Mouse (Mus musculus): Measurements from ENCODE around the gene Rpa1. TPM values are rescaled to one million over a fixed set of nuclear protein-coding genes. Genes with fewer than 3 reads are reported as not detected.

The Rpa1 gene
- polyA plus RNA-seq, 1 experiment from 2014 or later = 100 TPM

DNA sequence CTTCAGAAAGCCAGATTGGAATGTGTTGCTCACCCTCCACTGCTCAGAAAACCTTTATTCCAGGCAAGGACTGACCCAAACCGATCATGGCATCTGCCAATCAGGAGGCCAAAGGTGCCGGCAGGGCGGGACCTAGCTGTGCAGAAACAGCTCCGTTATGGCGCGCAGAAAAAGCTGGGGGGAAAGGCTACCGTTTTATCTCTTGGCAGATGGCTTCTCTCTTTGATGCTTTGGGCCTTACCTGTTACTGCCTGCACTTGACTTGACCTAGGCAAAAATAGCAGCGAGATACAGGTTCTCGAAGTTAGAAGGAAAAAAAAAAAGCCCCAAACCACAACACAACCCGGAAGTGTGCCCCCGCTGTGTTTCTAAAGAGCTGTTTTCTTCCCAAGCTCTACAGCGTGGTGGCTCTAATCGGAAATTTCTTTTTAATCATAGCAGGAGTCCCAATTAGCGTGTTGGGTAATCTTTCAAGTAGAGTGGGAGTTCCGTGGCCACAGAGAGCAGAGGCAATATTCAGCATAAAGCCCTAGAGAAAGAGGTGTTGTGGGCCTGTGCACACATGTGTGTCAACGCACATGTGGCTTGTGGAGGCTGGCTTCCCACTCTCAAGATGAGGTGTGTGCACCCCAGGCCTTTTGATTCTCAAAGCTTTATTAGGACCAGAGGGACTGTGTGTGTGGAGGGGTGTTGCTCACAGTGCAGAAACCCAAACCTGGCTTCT lies 68.6 kb downstream of the Rpa1 start:
- peak; percentile 55 for DNase-seq (ENCODE audit: low spot score)
- Histone ChIP-seq H3K4me1 (replicated peaks; ENCODE audit: control insufficient read depth, insufficient read depth, low read length) (peaks cover 19% of the 10 kb centered on the region; the same call in 1 of the 2 replicates), H3K36me3 (ENCODE audit: control insufficient read depth, insufficient read depth, low read length) (no peaks in the 10 kb centered on the region), H3K9ac (ENCODE audit: low read depth, low read length) (peak overlapping the region; percentile 2; the same call in 1 of the 2 replicates), H3K27me3 (ENCODE audit: control insufficient read depth, insufficient read depth, low read length) (peaks cover 27% of the 10 kb centered on the region), H3K9me3 (ENCODE audit: control insufficient read depth, low read length) (no peaks in the 10 kb centered on the region), H3K4me3 (ENCODE audit: low read depth, low read length) (peak overlapping the region; percentile 0; the same call in 1 of the 2 replicates), H3K27ac (ENCODE audit: low read depth, low read length) (no peak overlapping the region), H3K4me2 (replicated peaks; ENCODE audit: low read depth, low read length) (peak overlapping the region; percentile 17)
- 9% methylated on average over 16 of the region's 16 CpGs for WGBS
- no peak for ATAC-seq (ENCODE audit: low FRiP score)

DNA sequence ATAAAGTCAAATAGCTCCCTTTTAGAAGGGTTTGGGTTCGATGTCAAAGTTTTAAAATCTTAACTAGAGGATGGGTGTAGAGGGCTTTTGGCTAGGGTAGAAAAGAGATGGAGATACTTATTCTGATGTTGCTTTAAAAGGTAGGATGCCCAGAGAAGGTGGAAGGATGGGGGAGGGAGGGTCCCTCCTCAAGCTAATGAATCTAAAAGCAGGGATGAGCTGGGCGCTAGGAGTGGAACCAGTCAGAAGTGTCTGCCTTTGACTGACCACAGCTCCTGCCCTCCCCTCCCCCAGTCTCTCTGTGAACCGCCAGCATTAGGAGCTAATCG lies 69.1 kb downstream of the Rpa1 start:
- H3K9me3 ChIP-seq (ENCODE audit: control insufficient read depth, low read length) = no peaks in the 10 kb centered on the region
- no peak overlapping the region for H3K27ac ChIP-seq (ENCODE audit: low read depth, low read length)
- H3K4me2 ChIP-seq (replicated peaks; ENCODE audit: low read depth, low read length) = peak overlapping the region; percentile 17
- peak overlapping the region; percentile 0; the same call in 1 of the 2 replicates for H3K4me3 ChIP-seq (ENCODE audit: low read depth, low read length)
- no peak for DNase-seq (ENCODE audit: low spot score)
- 18% methylated on average over 4 of the region's 4 CpGs for WGBS
- no peak for ATAC-seq (ENCODE audit: low FRiP score)
- H3K36me3 ChIP-seq (ENCODE audit: control insufficient read depth, insufficient read depth, low read length) = no peaks in the 10 kb centered on the region
- H3K4me1 ChIP-seq (replicated peaks; ENCODE audit: control insufficient read depth, insufficient read depth, low read length) = peaks cover 19% of the 10 kb centered on the region; the same call in 1 of the 2 replicates
- no peak overlapping the region for H3K9ac ChIP-seq (ENCODE audit: low read depth, low read length)
- peaks cover 27% of the 10 kb centered on the region for H3K27me3 ChIP-seq (ENCODE audit: control insufficient read depth, insufficient read depth, low read length)

DNA sequence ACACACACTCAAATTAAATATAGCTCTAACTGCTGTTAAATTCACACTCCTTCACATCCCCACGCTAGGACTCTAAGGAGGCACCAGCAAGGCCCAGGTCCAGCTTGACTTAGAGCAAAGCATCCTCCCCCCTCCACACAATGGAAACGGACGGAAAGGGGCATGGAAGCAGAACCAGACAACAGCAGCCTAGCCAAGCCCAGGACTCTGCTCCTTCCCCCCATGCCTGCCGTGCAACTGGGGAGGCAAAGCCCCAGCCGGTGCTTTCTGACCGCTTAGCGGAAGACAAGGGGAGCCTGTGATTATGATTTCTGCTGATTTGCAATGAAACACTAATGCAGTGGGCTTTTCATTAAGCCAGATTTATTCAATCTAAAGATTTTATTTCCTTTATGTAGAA lies 70.0 kb downstream of the Rpa1 start:
- Histone ChIP-seq H3K4me2 (replicated peaks; ENCODE audit: low read depth, low read length) (no peak overlapping the region), H3K36me3 (ENCODE audit: control insufficient read depth, insufficient read depth, low read length) (no peaks in the 10 kb centered on the region), H3K9ac (ENCODE audit: low read depth, low read length) (no peak overlapping the region), H3K27me3 (ENCODE audit: control insufficient read depth, insufficient read depth, low read length) (peaks cover 24% of the 10 kb centered on the region), H3K4me1 (replicated peaks; ENCODE audit: control insufficient read depth, insufficient read depth, low read length) (peaks cover 22% of the 10 kb centered on the region), H3K4me3 (ENCODE audit: low read depth, low read length) (no peak overlapping the region), H3K9me3 (ENCODE audit: control insufficient read depth, low read length) (no peaks in the 10 kb centered on the region), H3K27ac (ENCODE audit: low read depth, low read length) (no peak overlapping the region)
- DNase-seq (ENCODE audit: low spot score) (no peak), ATAC-seq (ENCODE audit: low FRiP score) (no peak)
- WGBS = 59% methylated on average over 7 of the region's 7 CpGs

DNA sequence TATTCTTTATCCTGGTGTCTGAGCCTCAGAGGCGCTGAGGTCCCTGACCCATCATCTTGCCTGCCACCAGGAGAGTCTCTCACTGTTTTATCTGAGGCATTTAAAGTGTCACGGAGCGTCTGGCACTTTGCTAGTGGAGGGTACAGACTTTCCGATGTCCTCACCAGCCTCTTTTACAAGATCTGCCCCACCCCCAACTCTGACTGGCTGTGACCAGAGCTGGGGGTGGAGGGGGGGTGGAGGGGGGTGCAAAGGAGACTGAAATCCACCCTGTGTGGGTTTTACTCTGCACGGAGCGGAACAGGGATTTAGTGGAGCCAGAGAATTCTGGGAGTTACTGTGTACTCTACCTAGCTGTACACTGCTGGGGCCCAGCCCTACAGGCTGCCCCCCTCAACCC lies 73.1 kb downstream of the Rpa1 start:
- no peak for DNase-seq (ENCODE audit: low spot score)
- Histone ChIP-seq H3K9me3 (ENCODE audit: control insufficient read depth, low read length) (no peaks in the 10 kb centered on the region), H3K27ac (ENCODE audit: low read depth, low read length) (no peak overlapping the region), H3K27me3 (ENCODE audit: control insufficient read depth, insufficient read depth, low read length) (no peaks in the 10 kb centered on the region), H3K4me2 (replicated peaks; ENCODE audit: low read depth, low read length) (no peak overlapping the region), H3K4me1 (replicated peaks; ENCODE audit: control insufficient read depth, insufficient read depth, low read length) (peaks cover 9% of the 10 kb centered on the region), H3K4me3 (ENCODE audit: low read depth, low read length) (no peak overlapping the region), H3K9ac (ENCODE audit: low read depth, low read length) (peak overlapping the region; percentile 34; the same call in 1 of the 2 replicates), H3K36me3 (ENCODE audit: control insufficient read depth, insufficient read depth, low read length) (no peaks in the 10 kb centered on the region)
- WGBS = 16% methylated on average over 6 of the region's 6 CpGs
- peak; percentile 30; the same call in 1 of the 2 replicates for ATAC-seq (ENCODE audit: low FRiP score)

DNA sequence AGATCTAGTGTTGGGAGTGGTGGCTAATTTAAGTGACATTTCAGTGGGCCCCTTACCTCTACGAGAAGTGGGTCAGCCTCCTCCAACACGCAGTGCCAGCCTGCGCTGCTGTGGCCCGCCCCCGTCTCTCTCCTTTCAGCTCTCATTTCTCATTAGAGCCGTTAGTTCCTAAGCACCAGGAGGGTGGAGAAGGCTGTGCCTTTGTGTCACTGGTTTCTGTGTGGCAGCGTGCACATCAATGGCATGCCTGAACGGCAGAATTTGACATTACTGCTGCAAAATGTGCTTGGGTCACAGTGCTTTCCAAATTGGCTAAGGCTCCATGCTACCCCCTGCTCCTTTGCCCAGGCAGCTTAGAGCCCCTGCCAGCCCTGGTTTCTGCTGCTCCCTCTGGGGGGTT lies 74.7 kb downstream of the Rpa1 start:
- Histone ChIP-seq H3K4me1 (replicated peaks; ENCODE audit: control insufficient read depth, insufficient read depth, low read length) (peaks cover 7% of the 10 kb centered on the region), H3K9ac (ENCODE audit: low read depth, low read length) (no peak overlapping the region), H3K27me3 (ENCODE audit: control insufficient read depth, insufficient read depth, low read length) (no peaks in the 10 kb centered on the region), H3K4me2 (replicated peaks; ENCODE audit: low read depth, low read length) (no peak overlapping the region), H3K4me3 (ENCODE audit: low read depth, low read length) (no peak overlapping the region), H3K9me3 (ENCODE audit: control insufficient read depth, low read length) (no peaks in the 10 kb centered on the region), H3K36me3 (ENCODE audit: control insufficient read depth, insufficient read depth, low read length) (no peaks in the 10 kb centered on the region), H3K27ac (ENCODE audit: low read depth, low read length) (no peak overlapping the region)
- DNase-seq (ENCODE audit: low spot score) (no peak), ATAC-seq (ENCODE audit: low FRiP score) (no peak)
- 13% methylated on average over 8 of the region's 8 CpGs for WGBS

DNA sequence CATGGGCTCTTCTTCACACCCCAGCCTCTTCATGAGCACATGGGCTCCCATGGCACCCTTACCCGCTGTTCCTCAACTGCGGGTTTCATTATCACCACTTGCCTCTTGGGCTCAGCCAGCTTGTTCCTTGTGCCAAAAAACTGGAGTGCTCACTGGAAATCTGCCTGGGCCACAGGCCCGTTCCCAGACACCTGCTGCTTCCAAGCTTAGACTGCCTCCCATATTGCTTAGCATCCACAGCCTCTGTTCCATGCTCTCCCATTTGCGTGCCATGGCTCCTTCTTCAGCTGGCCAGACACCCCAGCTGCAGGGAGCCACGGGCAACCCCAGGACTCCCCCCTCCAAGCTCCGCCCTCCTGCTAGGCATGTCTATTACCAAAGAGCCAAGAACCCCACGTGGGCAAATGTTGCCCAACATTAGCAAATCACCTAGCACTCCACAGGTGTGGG lies 77.1 kb downstream of the Rpa1 start:
- Histone ChIP-seq H3K9ac (ENCODE audit: low read depth, low read length) (no peak overlapping the region), H3K27ac (ENCODE audit: low read depth, low read length) (no peak overlapping the region), H3K9me3 (ENCODE audit: control insufficient read depth, low read length) (no peaks in the 10 kb centered on the region), H3K27me3 (ENCODE audit: control insufficient read depth, insufficient read depth, low read length) (no peaks in the 10 kb centered on the region), H3K4me2 (replicated peaks; ENCODE audit: low read depth, low read length) (no peak overlapping the region), H3K4me1 (replicated peaks; ENCODE audit: control insufficient read depth, insufficient read depth, low read length) (peaks cover 7% of the 10 kb centered on the region), H3K4me3 (ENCODE audit: low read depth, low read length) (no peak overlapping the region), H3K36me3 (ENCODE audit: control insufficient read depth, insufficient read depth, low read length) (no peaks in the 10 kb centered on the region)
- 74% methylated on average over 7 of the region's 7 CpGs for WGBS
- DNase-seq (ENCODE audit: low spot score) (no peak), ATAC-seq (ENCODE audit: low FRiP score) (no peak)

DNA sequence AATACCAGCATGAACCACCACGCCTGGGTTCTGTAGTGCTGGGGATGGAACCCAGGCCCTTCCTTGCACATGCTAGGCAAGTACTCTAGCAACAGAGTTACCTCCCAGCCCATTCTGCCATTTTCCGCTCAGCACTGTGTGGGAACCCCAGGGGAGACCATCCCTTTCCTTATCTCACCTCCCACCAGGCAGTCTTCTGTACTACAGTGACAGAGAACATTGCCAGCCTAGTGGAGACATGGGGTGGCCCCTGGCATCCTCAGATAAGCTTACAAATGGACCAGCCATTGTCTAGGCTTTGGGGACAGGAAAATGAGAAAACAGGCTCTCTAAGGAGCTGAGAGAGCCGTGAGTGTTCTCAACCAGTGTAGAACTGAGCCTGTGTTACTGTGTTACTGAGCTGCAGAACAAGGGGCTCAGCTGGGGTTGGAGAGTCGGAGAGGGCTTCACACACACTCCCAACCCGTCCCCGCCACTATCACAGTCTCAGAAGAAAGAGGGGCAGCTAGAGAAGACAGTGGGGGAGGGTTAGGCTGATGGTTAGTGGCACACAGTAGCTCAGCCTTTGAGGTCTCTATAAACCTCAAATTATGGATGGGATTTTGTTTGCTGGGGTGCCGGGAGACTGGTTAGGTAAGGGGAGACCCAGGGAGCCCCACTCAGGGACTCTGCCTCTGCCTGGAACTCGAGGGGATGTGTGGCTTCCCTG lies 77.7 kb downstream of the Rpa1 start:
- Histone ChIP-seq H3K9me3 (ENCODE audit: control insufficient read depth, low read length) (no peaks in the 10 kb centered on the region), H3K27ac (ENCODE audit: low read depth, low read length) (no peak overlapping the region), H3K4me2 (replicated peaks; ENCODE audit: low read depth, low read length) (no peak overlapping the region), H3K9ac (ENCODE audit: low read depth, low read length) (no peak overlapping the region), H3K27me3 (ENCODE audit: control insufficient read depth, insufficient read depth, low read length) (no peaks in the 10 kb centered on the region), H3K4me1 (replicated peaks; ENCODE audit: control insufficient read depth, insufficient read depth, low read length) (peaks cover 7% of the 10 kb centered on the region), H3K4me3 (ENCODE audit: low read depth, low read length) (no peak overlapping the region), H3K36me3 (ENCODE audit: control insufficient read depth, insufficient read depth, low read length) (no peaks in the 10 kb centered on the region)
- no peak for ATAC-seq (ENCODE audit: low FRiP score)
- WGBS = 66% methylated on average over 8 of the region's 8 CpGs
- no peak for DNase-seq (ENCODE audit: low spot score)

DNA sequence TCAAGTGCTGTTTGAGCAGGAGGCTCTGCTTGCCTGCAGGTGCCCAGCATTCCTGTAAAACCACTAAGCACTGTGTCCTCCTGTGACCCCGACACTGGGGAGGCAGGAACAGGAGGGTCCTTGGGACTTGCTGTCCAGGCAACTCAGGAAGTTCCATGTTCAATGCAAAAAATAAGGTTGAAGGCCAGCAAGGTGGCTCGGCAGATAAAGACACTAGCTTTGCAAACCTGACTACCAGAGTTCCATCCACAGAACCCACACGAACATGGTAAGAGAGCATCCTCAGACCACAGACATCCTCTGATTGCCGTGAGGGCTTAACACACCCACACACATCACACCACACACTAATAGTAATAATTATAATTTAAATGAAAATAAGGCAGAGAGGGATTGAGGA lies 78.9 kb downstream of the Rpa1 start:
- Histone ChIP-seq H3K9ac (ENCODE audit: low read depth, low read length) (no peak overlapping the region), H3K9me3 (ENCODE audit: control insufficient read depth, low read length) (no peaks in the 10 kb centered on the region), H3K36me3 (ENCODE audit: control insufficient read depth, insufficient read depth, low read length) (no peaks in the 10 kb centered on the region), H3K27ac (ENCODE audit: low read depth, low read length) (no peak overlapping the region), H3K4me1 (replicated peaks; ENCODE audit: control insufficient read depth, insufficient read depth, low read length) (peaks cover 3% of the 10 kb centered on the region), H3K4me2 (replicated peaks; ENCODE audit: low read depth, low read length) (no peak overlapping the region), H3K4me3 (ENCODE audit: low read depth, low read length) (no peak overlapping the region), H3K27me3 (ENCODE audit: control insufficient read depth, insufficient read depth, low read length) (no peaks in the 10 kb centered on the region)
- no peak for DNase-seq (ENCODE audit: low spot score)
- 89% methylated on average over 4 of the region's 4 CpGs for WGBS
- no peak for ATAC-seq (ENCODE audit: low FRiP score)

DNA sequence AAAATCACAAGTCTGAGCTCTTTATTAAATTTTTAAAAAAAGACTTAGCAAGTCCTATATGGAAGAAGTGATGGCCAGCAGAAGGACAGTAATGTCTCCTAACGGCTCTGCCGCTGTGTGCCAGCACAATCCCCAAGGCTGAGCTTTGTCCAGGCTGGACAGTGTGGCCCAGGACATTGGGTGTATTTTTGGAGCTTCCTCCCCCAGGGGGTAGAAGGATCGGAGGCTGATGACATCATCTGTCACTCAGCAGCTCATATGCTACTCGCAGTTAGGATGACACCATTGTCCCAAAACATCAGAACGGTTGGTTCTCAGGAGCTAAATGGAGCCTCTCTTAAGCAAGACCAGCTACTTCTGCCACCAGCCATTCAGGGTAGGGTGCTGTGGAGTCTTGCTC lies 79.6 kb downstream of the Rpa1 start:
- no peak for ATAC-seq (ENCODE audit: low FRiP score)
- WGBS = 68% methylated on average over 5 of the region's 5 CpGs
- no peaks in the 10 kb centered on the region for H3K27me3 ChIP-seq (ENCODE audit: control insufficient read depth, insufficient read depth, low read length)

More for the DNA sequence above, 79.6 kb downstream of the Rpa1 start:
- no peak overlapping the region for H3K4me2 ChIP-seq (replicated peaks; ENCODE audit: low read depth, low read length)
- H3K4me3 ChIP-seq (ENCODE audit: low read depth, low read length) = no peak overlapping the region
- no peaks in the 10 kb centered on the region for H3K36me3 ChIP-seq (ENCODE audit: control insufficient read depth, insufficient read depth, low read length)
- no peak overlapping the region for H3K27ac ChIP-seq (ENCODE audit: low read depth, low read length)
- no peak overlapping the region for H3K9ac ChIP-seq (ENCODE audit: low read depth, low read length)
- DNase-seq (ENCODE audit: low spot score) = no peak
- no peaks in the 10 kb centered on the region for H3K9me3 ChIP-seq (ENCODE audit: control insufficient read depth, low read length)
- H3K4me1 ChIP-seq (replicated peaks; ENCODE audit: control insufficient read depth, insufficient read depth, low read length) = peaks cover 2% of the 10 kb centered on the region

Measured in hindbrain, embryonic 11.5 days (tissue).